9 mouse cellular contexts compared by ENCODE assay signal in the genomic region with DNA sequence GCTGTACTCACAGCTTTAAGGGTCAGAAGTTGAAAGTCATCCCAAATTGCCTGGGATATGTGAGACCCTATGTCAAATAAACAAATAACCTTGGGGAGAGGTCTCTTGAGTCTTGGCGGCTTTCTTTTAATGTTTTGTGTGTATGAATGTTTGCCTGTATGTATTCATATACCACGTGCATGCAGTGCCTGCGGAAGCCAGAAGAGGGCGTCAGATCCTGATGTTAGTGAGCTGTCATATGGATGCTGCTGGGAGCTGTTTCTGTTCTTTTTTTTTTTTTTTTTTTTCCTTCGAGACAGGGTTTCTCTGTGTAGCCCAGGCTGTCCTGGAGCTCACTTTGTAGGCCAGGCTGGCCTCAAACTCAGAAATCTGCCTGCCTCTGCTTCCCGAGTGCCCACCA. TPM values are rescaled to one million over a fixed set of nuclear protein-coding genes. Genes with fewer than 3 reads are reported as not detected.
DNase-seq lines count a peak whose midpoint lies in the region; ATAC-seq and TF ChIP-seq lines count a peak whose summit lies in the region.
"Had no signal": no experiment of that assay in that cellular context is flagged by ENCODE, and none has a peak within 500 bp of the region (broad histone marks: within the 10 kb centered on the region; RNA-seq: fewer than 3 reads in every experiment).

No protein-coding gene starts in this region.

- H3K9me3 ChIP-seq in hindbrain, embryonic 11.5 days (ENCODE audit: control insufficient read depth, low read length) = no peaks in the 10 kb centered on the region
- H3K9me3 ChIP-seq in hindbrain, embryonic 14.5 days (ENCODE audit: control insufficient read depth, low read length) = no peaks in the 10 kb centered on the region
- no peaks in the 10 kb centered on the region for H3K9me3 ChIP-seq in MEL (replicated peaks; ENCODE audit: insufficient read depth, low read length)
- H3K9me3 ChIP-seq: heart, embryonic 15.5 days had no signal

- H3K4me2 ChIP-seq in hindbrain, embryonic 11.5 days (replicated peaks; ENCODE audit: low read depth, low read length) = no peak overlapping the region
- no peak overlapping the region for H3K4me2 ChIP-seq in hindbrain, embryonic 14.5 days (replicated peaks)

- TF ChIP-seq CTCF in MEL (IDR thresholded peaks at IDR 0.05 in 2 of 3, conservative IDR thresholded peaks at IDR 0.05 in 1 of 3; ENCODE audit: control insufficient read depth in 1 of 3, insufficient read depth in 1 of 3, low read depth in 2 of 3, low read length in 3 of 3, poor library complexity in 1 of 3, severe bottlenecking in 1 of 3) = peak; percentile 49 to 61 (median 51)

- no peaks in the 10 kb centered on the region for H3K27me3 ChIP-seq in hindbrain, embryonic 11.5 days (ENCODE audit: control insufficient read depth, insufficient read depth, low read length)
- H3K27me3 ChIP-seq in hindbrain, embryonic 14.5 days (ENCODE audit: control insufficient read depth, insufficient read depth, low read length) = no peaks in the 10 kb centered on the region
- peaks cover 0 to 3% of the 10 kb centered on the region in 2 experiments; a peak in 2 of 4 replicates for H3K27me3 ChIP-seq in MEL (ENCODE audit: control insufficient read depth in 1 of 2, insufficient read depth in 2 of 2, low read length in 2 of 2)
- H3K27me3 ChIP-seq: heart, embryonic 15.5 days had no signal

- WGBS in hindbrain, embryonic 11.5 days = 80% methylated on average over 6 of the region's 6 CpGs
- WGBS in hindbrain, embryonic 14.5 days = 89% methylated on average over 6 of the region's 6 CpGs

- no peak for TF ChIP-seq EP300 in MEL (IDR thresholded peaks at IDR 0.05; ENCODE audit: low read depth in 1 of 2, low read length in 2 of 2)

- no peak overlapping the region for H3K27ac ChIP-seq in hindbrain, embryonic 11.5 days (ENCODE audit: low read depth, low read length)
- no peak overlapping the region for H3K27ac ChIP-seq in hindbrain, embryonic 14.5 days
- H3K27ac ChIP-seq in MEL (ENCODE audit: control insufficient read depth, low read depth, low read length) = no peak overlapping the region

- peak; percentile 44 for DNase-seq in hindbrain, embryonic 11.5 days (ENCODE audit: low spot score)
- DNase-seq in hindbrain, embryonic 14.5 days (ENCODE audit: low spot score) = no peak
- DNase-seq in 3T3-L1 (ENCODE audit: low read depth, low spot score) (peak; percentile 48), MEL (ENCODE audit: low read depth, low spot score) (peak; percentile 67)
- DNase-seq in kidney, postnatal 4 days = peak; percentile 54 to 64
- DNase-seq in frontal cortex, postnatal 10 days (ENCODE audit: low spot score in 2 of 2) = no peak
- no peak for DNase-seq in Muller cell, postnatal 12 days (ENCODE audit: inconsistent ontology term)

- TF ChIP-seq RAD21 in MEL (IDR thresholded peaks at IDR 0.05; ENCODE audit: low read depth, low read length) = peak; percentile 31

- no peak overlapping the region for H3K4me3 ChIP-seq in hindbrain, embryonic 11.5 days (ENCODE audit: low read depth, low read length)
- H3K4me3 ChIP-seq in hindbrain, embryonic 14.5 days (replicated peaks; ENCODE audit: low read length) = no peak overlapping the region
- H3K4me3 ChIP-seq in MEL (ENCODE audit: control insufficient read depth in 1 of 2, insufficient read depth in 1 of 2, low read depth in 2 of 2, low read length in 2 of 2) = no peak overlapping the region

- peaks cover 37% of the 10 kb centered on the region for H3K79me2 ChIP-seq in MEL (ENCODE audit: control insufficient read depth, insufficient read depth, low read length, poor library complexity)

- no peak for TF ChIP-seq POLR2A in MEL (IDR thresholded peaks at IDR 0.05; ENCODE audit: control insufficient read depth in 1 of 2, insufficient read depth in 1 of 2, low read depth in 1 of 2, low read length in 2 of 2, poor library complexity in 1 of 2)

- H3K9ac ChIP-seq in hindbrain, embryonic 11.5 days (ENCODE audit: low read depth, low read length) = no peak overlapping the region
- H3K9ac ChIP-seq in hindbrain, embryonic 14.5 days = no peak overlapping the region
- no peak overlapping the region for H3K9ac ChIP-seq in MEL (ENCODE audit: control insufficient read depth, low read depth, low read length, poor library complexity, severe bottlenecking)

- H3K4me1 ChIP-seq in hindbrain, embryonic 11.5 days (replicated peaks; ENCODE audit: control insufficient read depth, insufficient read depth, low read length) = no peaks in the 10 kb centered on the region
- peaks cover 26% of the 10 kb centered on the region for H3K4me1 ChIP-seq in hindbrain, embryonic 14.5 days (replicated peaks; ENCODE audit: control insufficient read depth, insufficient read depth, low read length)
- peaks cover 0 to 3% of the 10 kb centered on the region in 2 experiments; a peak in 2 of 4 replicates for H3K4me1 ChIP-seq in MEL (ENCODE audit: control insufficient read depth in 1 of 2, insufficient read depth in 2 of 2, low read length in 2 of 2)

- H3K36me3 ChIP-seq in hindbrain, embryonic 11.5 days (ENCODE audit: control insufficient read depth, insufficient read depth, low read length) = no peaks in the 10 kb centered on the region
- no peaks in the 10 kb centered on the region for H3K36me3 ChIP-seq in hindbrain, embryonic 14.5 days (replicated peaks; ENCODE audit: control insufficient read depth, insufficient read depth)
- peaks cover 2 to 12% of the 10 kb centered on the region in 2 experiments; a peak in 3 of 4 replicates for H3K36me3 ChIP-seq in MEL (ENCODE audit: control insufficient read depth in 1 of 2, insufficient read depth in 2 of 2, low read length in 2 of 2)
- H3K36me3 ChIP-seq: heart, embryonic 15.5 days had no signal

- no peak for ATAC-seq in hindbrain, embryonic 11.5 days (ENCODE audit: low FRiP score)
- ATAC-seq in hindbrain, embryonic 14.5 days (ENCODE audit: low FRiP score) = no peak
- no peak for ATAC-seq in inflammation-experienced regulatory T-cells, adult 6 months

TF ChIP-seq in MEL, 35 proteins besides CTCF, POLR2A, EP300 and RAD21:
- no peak for TF ChIP-seq GATA1 (IDR thresholded peaks at IDR 0.05; ENCODE audit: low read depth, low read length)
- TF ChIP-seq POLR2AphosphoS5 (IDR thresholded peaks at IDR 0.05; ENCODE audit: borderline replicate concordance, low read depth, low read length) = no peak
- no peak for TF ChIP-seq MEF2A (IDR thresholded peaks at IDR 0.05; ENCODE audit: extremely low read depth, insufficient replicate concordance, low read depth, low read length, poor library complexity, severe bottlenecking)
- TF ChIP-seq SMC3 (IDR thresholded peaks at IDR 0.05; ENCODE audit: low read depth, low read length) = peak; percentile 39
- peak; percentile 80 for TF ChIP-seq ZNF384 (IDR thresholded peaks at IDR 0.05; ENCODE audit: low read depth, low read length)
- no peak for TF ChIP-seq MYB (IDR thresholded peaks at IDR 0.05; ENCODE audit: low read depth, low read length)
- TF ChIP-seq ZC3H11A (IDR thresholded peaks at IDR 0.05; ENCODE audit: low read depth, low read length) = peak; percentile 25; the same call in 1 of the 2 replicates
- no peak for TF ChIP-seq ZMIZ1 (IDR thresholded peaks at IDR 0.05; ENCODE audit: low read depth, low read length)
- no peak for TF ChIP-seq HCFC1 (IDR thresholded peaks at IDR 0.05; ENCODE audit: low read depth, low read length)
TF ChIP-seq in MEL: peak in this region for 3.

RNA-seq across cellular contexts. Expression of a gene that starts 1.6 kb away (rescaled TPM):
- 92.9 and 98.4 TPM in 2 replicates for polyA plus RNA-seq in hindbrain, embryonic 11.5 days (2014; fragmentation: Nextera tagmentation; extraction: Ambion mirVana)
- polyA plus RNA-seq in hindbrain, embryonic 14.5 days (2014; fragmentation: Nextera tagmentation; extraction: Ambion mirVana) = 56.3 and 62.8 TPM in 2 replicates
- 44.7 and 49.0 TPM in 2 replicates for total RNA-seq in MEL (2012; rRNA removed)
- polyA plus RNA-seq in MEL (2012; ENCODE audit: insufficient read depth in 1 of 2, insufficient read length in 2 of 2, low read depth in 1 of 2, low replicate concordance in 2 of 2, missing spikeins in 1 of 2) = 10 to 100 TPM in 1 of 2 experiments, not detected in 1; 82.3 TPM
- polyA plus RNA-seq in inflammation-experienced regulatory T-cells, adult 6 months (2017; shearing (Covaris generic)) = 10 to 100 TPM; 18.8 to 43.7 (median 19.1) TPM

RNA-seq across cellular contexts. Expression of a gene that starts 1.6 kb away (rescaled TPM):
- 22.4 and 37.1 TPM in 2 replicates for polyA plus RNA-seq in hindbrain, embryonic 11.5 days (2014; fragmentation: Nextera tagmentation; extraction: Ambion mirVana)
- 8.6 and 10.5 TPM in 2 replicates for polyA plus RNA-seq in hindbrain, embryonic 14.5 days (2014; fragmentation: Nextera tagmentation; extraction: Ambion mirVana)
- 10.6 and 10.8 TPM in 2 replicates for total RNA-seq in MEL (2012; rRNA removed)
- polyA plus RNA-seq in MEL (2012; ENCODE audit: insufficient read depth in 1 of 2, insufficient read length in 2 of 2, low read depth in 1 of 2, low replicate concordance in 2 of 2, missing spikeins in 1 of 2) = 10 to 100 TPM in 1 of 2 experiments, not detected in 1; 21.9 TPM
- 10 to 100 TPM; 32.0 to 43.4 (median 35.6) TPM for polyA plus RNA-seq in inflammation-experienced regulatory T-cells, adult 6 months (2017; shearing (Covaris generic))

RNA-seq across cellular contexts. Expression of a gene that starts 19.3 kb away (rescaled TPM):
- 107 and 117 TPM in 2 replicates for polyA plus RNA-seq in hindbrain, embryonic 11.5 days (2014; fragmentation: Nextera tagmentation; extraction: Ambion mirVana)
- 78.9 and 82.7 TPM in 2 replicates for polyA plus RNA-seq in hindbrain, embryonic 14.5 days (2014; fragmentation: Nextera tagmentation; extraction: Ambion mirVana)
- 51.6 and 57.1 TPM in 2 replicates for total RNA-seq in MEL (2012; rRNA removed)
- 10 to 100 TPM in 1 of 2 experiments, not detected in 1; 31.4 TPM for polyA plus RNA-seq in MEL (2012; ENCODE audit: insufficient read depth in 1 of 2, insufficient read length in 2 of 2, low read depth in 1 of 2, low replicate concordance in 2 of 2, missing spikeins in 1 of 2)
- 10 to 100 TPM; 30.3 to 45.0 (median 35.3) TPM for polyA plus RNA-seq in inflammation-experienced regulatory T-cells, adult 6 months (2017; shearing (Covaris generic))

RNA-seq across cellular contexts. Expression of a gene that starts 26.1 kb away (rescaled TPM):
- polyA plus RNA-seq in hindbrain, embryonic 11.5 days (2014; fragmentation: Nextera tagmentation; extraction: Ambion mirVana) = 39.1 and 43.7 TPM in 2 replicates
- polyA plus RNA-seq in hindbrain, embryonic 14.5 days (2014; fragmentation: Nextera tagmentation; extraction: Ambion mirVana) = 31.9 and 41.4 TPM in 2 replicates
- 43.3 and 48.3 TPM in 2 replicates for total RNA-seq in MEL (2012; rRNA removed)
- polyA plus RNA-seq in MEL (2012; ENCODE audit: insufficient read depth in 1 of 2, insufficient read length in 2 of 2, low read depth in 1 of 2, low replicate concordance in 2 of 2, missing spikeins in 1 of 2) = 10 to 100 TPM in 1 of 2 experiments, not detected in 1; 56.6 TPM
- polyA plus RNA-seq in inflammation-experienced regulatory T-cells, adult 6 months (2017; shearing (Covaris generic)) = 10 to 100 TPM; 47.2 to 94.6 (median 80.5) TPM

RNA-seq across cellular contexts. Expression of a gene that starts 26.2 kb away (rescaled TPM):
- polyA plus RNA-seq in hindbrain, embryonic 11.5 days (2014; fragmentation: Nextera tagmentation; extraction: Ambion mirVana) = 0.33 and 0.34 TPM in 2 replicates
- polyA plus RNA-seq in hindbrain, embryonic 14.5 days (2014; fragmentation: Nextera tagmentation; extraction: Ambion mirVana) = 0.71 and 0.81 TPM in 2 replicates
- total RNA-seq in MEL (2012; rRNA removed) = 0.04 TPM in 1 of 2 replicates, not detected in the other
- polyA plus RNA-seq in MEL (2012; ENCODE audit: insufficient read depth in 1 of 2, insufficient read length in 2 of 2, low read depth in 1 of 2, low replicate concordance in 2 of 2, missing spikeins in 1 of 2) = under 1 TPM in 1 of 2 experiments, not detected in 1; 0.06 TPM
- not detected for polyA plus RNA-seq in inflammation-experienced regulatory T-cells, adult 6 months (2017; shearing (Covaris generic))

Comparison
In these comparisons a context has a peak if more than half of its experiments do, and no peak if none do; other contexts are left out.
1. DNase-seq: peak in hindbrain, embryonic 11.5 days (single experiment), 3T3-L1 (single experiment), MEL (single experiment) and kidney, postnatal 4 days (2 of 2); none in hindbrain, embryonic 14.5 days (single experiment), frontal cortex, postnatal 10 days (0 of 2) and Muller cell, postnatal 12 days (single experiment).